Mouse (Mus musculus) splenic B cell, adult 2 months (primary cell): ENCODE data around the gene Kcnmb1.

Experiments used
- DNase-seq: peaks from one replicate; pipeline ENCODE4 v3.0.0-alpha.2; 2011; ENCODE audit warnings: low read depth, low spot score
- H3K27me3 ChIP-seq: 2 replicates; pipeline ENCODE4 v1.6.1; 2012; ENCODE audit warnings: mild to moderate bottlenecking, low read length, moderate library complexity, mixed read lengths; ENCODE audit not compliant: control insufficient read depth, poor library complexity, insufficient read depth, severe bottlenecking
- H3K36me3 ChIP-seq: 2 replicates; pipeline ENCODE4 v1.6.1; 2012; ENCODE audit warnings: mild to moderate bottlenecking, low read length, moderate library complexity, mixed read lengths; ENCODE audit not compliant: control insufficient read depth, poor library complexity, insufficient read depth, severe bottlenecking

Gene Kcnmb1

GRCm38 (mm10) chr11:33932386-33933111 is 30.3 kb upstream of the Kcnmb1 start:
- peak; percentile 52 for DNase-seq
- no peaks in the 10 kb centered on the region for H3K27me3 ChIP-seq

GRCm38 (mm10) chr11:33934286-33934685 is 28.5 kb upstream of the Kcnmb1 start:
- Histone ChIP-seq H3K36me3 (no peaks in the 10 kb centered on the region), H3K27me3 (no peaks in the 10 kb centered on the region)
- peak; percentile 41 for DNase-seq

More at GRCm38 (mm10) chr11:33932386-33933111, 30.3 kb upstream of the Kcnmb1 start:
- no peaks in the 10 kb centered on the region for H3K36me3 ChIP-seq

GRCm38 (mm10) chr11:33937641-33938040 is 25.2 kb upstream of the Kcnmb1 start:
- Histone ChIP-seq H3K27me3 (no peaks in the 10 kb centered on the region), H3K36me3 (no peaks in the 10 kb centered on the region)
- no peak for DNase-seq

- H3K27me3 ChIP-seq, result no peaks in the 10 kb centered on the region
- H3K36me3 ChIP-seq, result no peaks in the 10 kb centered on the region
- no peak for DNase-seq
Measured at GRCm38 (mm10) chr11:33938561-33939274, 24.1 kb upstream of the Kcnmb1 start.

- Histone ChIP-seq H3K27me3 (no peaks in the 10 kb centered on the region), H3K36me3 (no peaks in the 10 kb centered on the region)
- DNase-seq, result no peak
Measured at GRCm38 (mm10) chr11:33939456-33940113, 23.2 kb upstream of the Kcnmb1 start.

- DNase-seq, result no peak
- H3K27me3 ChIP-seq, result no peaks in the 10 kb centered on the region
- H3K36me3 ChIP-seq, result no peaks in the 10 kb centered on the region
Measured at GRCm38 (mm10) chr11:33943565-33943964, 19.2 kb upstream of the Kcnmb1 start.

- DNase-seq, result peak; percentile 49
- H3K36me3 ChIP-seq, result no peaks in the 10 kb centered on the region
- H3K27me3 ChIP-seq, result no peaks in the 10 kb centered on the region
Measured at GRCm38 (mm10) chr11:33944067-33944785, 18.6 kb upstream of the Kcnmb1 start.

GRCm38 (mm10) chr11:33944786-33945328 is 18.0 kb upstream of the Kcnmb1 start:
- DNase-seq, result no peak
- Histone ChIP-seq H3K36me3 (no peaks in the 10 kb centered on the region), H3K27me3 (no peaks in the 10 kb centered on the region)

- DNase-seq, result no peak
- H3K36me3 ChIP-seq, result no peaks in the 10 kb centered on the region
- no peaks in the 10 kb centered on the region for H3K27me3 ChIP-seq
Measured at GRCm38 (mm10) chr11:33946501-33946900, 16.3 kb upstream of the Kcnmb1 start.

- Histone ChIP-seq H3K27me3 (no peaks in the 10 kb centered on the region; the same call in 1 of the 2 replicates), H3K36me3 (no peaks in the 10 kb centered on the region)
- DNase-seq, result no peak
Measured at GRCm38 (mm10) chr11:33951155-33951554, 11.7 kb upstream of the Kcnmb1 start.

- no peak for DNase-seq
- Histone ChIP-seq H3K27me3 (no peaks in the 10 kb centered on the region; the same call in 1 of the 2 replicates), H3K36me3 (no peaks in the 10 kb centered on the region)
Measured at GRCm38 (mm10) chr11:33951684-33952625, 10.9 kb upstream of the Kcnmb1 start.

- H3K27me3 ChIP-seq, result no peaks in the 10 kb centered on the region; the same call in 1 of the 2 replicates
- DNase-seq, result no peak
- no peaks in the 10 kb centered on the region for H3K36me3 ChIP-seq
Measured at GRCm38 (mm10) chr11:33955982-33956381, 6.8 kb upstream of the Kcnmb1 start.

GRCm38 (mm10) chr11:33956623-33957022 is 6.2 kb upstream of the Kcnmb1 start:
- Histone ChIP-seq H3K36me3 (no peaks in the 10 kb centered on the region), H3K27me3 (no peaks in the 10 kb centered on the region; the same call in 1 of the 2 replicates)
- no peak for DNase-seq
